Mouse (Mus musculus) C2C12 (cell line): Measurements from ENCODE around the gene 2510009E07Rik.

Source experiments
- CTCF ChIP-seq: IDR thresholded peaks from one replicate; pipeline ENCODE4 v1.5.1; 2011; ENCODE audit not compliant: control insufficient read depth, insufficient read depth, insufficient read length
- MAX ChIP-seq: IDR thresholded peaks from one replicate; pipeline ENCODE4 v1.6.1; 2011; ENCODE audit warnings: mild to moderate bottlenecking, control low read depth

- TF ChIP-seq CTCF = no peak
- TF ChIP-seq MAX = no peak
Observed at GRCm38 (mm10) chr16:21636156-21636853, 58.2 kb downstream of the 2510009E07Rik start.
